Mouse (Mus musculus) brain, adult 2 months (tissue): ENCODE data around the gene B3galt6.
A peak's percentile ranks its signal among the peaks of the same experiment; 100 is the strongest.

Experiments used
- DNase-seq: peaks from one replicate; pipeline ENCODE4 v3.0.0; 2011; ENCODE audit warnings: low read depth, low spot score

The B3galt6 gene

GRCm38 (mm10) chr4:155992241-155992905 is at the start of gene B3galt6, which contains the start of gene Sdf4:
B3galt6 (minus strand) TSS chr4:155992649.
Sdf4 (plus strand) TSS chr4:155992872.
- DNase-seq = peak; percentile 97

GRCm38 (mm10) chr4:156034901-156035300 is 42.5 kb upstream of the B3galt6 start:
- no peak for DNase-seq

- DNase-seq = no peak
Observed at GRCm38 (mm10) chr4:156034301-156034700, 41.9 kb upstream of the B3galt6 start.

GRCm38 (mm10) chr4:156033476-156034119 is 41.1 kb upstream of the B3galt6 start:
- peak; percentile 75 for DNase-seq

GRCm38 (mm10) chr4:156032856-156033255 is 40.4 kb upstream of the B3galt6 start:
- DNase-seq = no peak

- peak; percentile 95 for DNase-seq
Observed at GRCm38 (mm10) chr4:156031593-156032391, 39.3 kb upstream of the B3galt6 start.

GRCm38 (mm10) chr4:156031255-156031592 is 38.8 kb upstream of the B3galt6 start:
- DNase-seq = no peak

GRCm38 (mm10) chr4:156030651-156031118 is 38.2 kb upstream of the B3galt6 start:
- no peak for DNase-seq

- DNase-seq = no peak
Observed at GRCm38 (mm10) chr4:156028580-156028979, 36.1 kb upstream of the B3galt6 start.

- DNase-seq = peak; percentile 80
Observed at GRCm38 (mm10) chr4:156026013-156026412, 33.6 kb upstream of the B3galt6 start, which contains the start of gene Tnfrsf18. Tnfrsf18 (plus strand) TSS chr4:156026164.

GRCm38 (mm10) chr4:156024184-156024583 is 31.7 kb upstream of the B3galt6 start:
- no peak for DNase-seq

- no peak for DNase-seq
Observed at GRCm38 (mm10) chr4:156023520-156023919, 31.1 kb upstream of the B3galt6 start.

- DNase-seq = no peak
Observed at GRCm38 (mm10) chr4:156021942-156022419, 29.5 kb upstream of the B3galt6 start.

GRCm38 (mm10) chr4:156021381-156021780 is 28.9 kb upstream of the B3galt6 start:
- no peak for DNase-seq

- DNase-seq = no peak
Observed at GRCm38 (mm10) chr4:156019771-156020170, 27.3 kb upstream of the B3galt6 start.

- peak; percentile 37 for DNase-seq
Observed at GRCm38 (mm10) chr4:156014436-156014835, 22.0 kb upstream of the B3galt6 start.

- DNase-seq = peak; percentile 81
Observed at GRCm38 (mm10) chr4:156013637-156014036, 21.2 kb upstream of the B3galt6 start, which contains the start of gene Tnfrsf4. Tnfrsf4 (plus strand) TSS chr4:156013843.

- DNase-seq = no peak
Observed at GRCm38 (mm10) chr4:156008369-156008768, 15.9 kb upstream of the B3galt6 start.

GRCm38 (mm10) chr4:156004109-156004508 is 11.7 kb upstream of the B3galt6 start:
- no peak for DNase-seq

- no peak for DNase-seq
Observed at GRCm38 (mm10) chr4:155993606-155994005, 1.2 kb upstream of the B3galt6 start.

GRCm38 (mm10) chr4:155992906-155993547 is 578 bp upstream of the B3galt6 start:
- DNase-seq = peak; percentile 98

GRCm38 (mm10) chr4:155991908-155992230 is 580 bp downstream of the B3galt6 start:
- no peak for DNase-seq
